Mouse (Mus musculus) hindbrain, embryonic 13.5 days (tissue): Measurements from ENCODE around the gene Trub1. TPM values are rescaled to one million over a fixed set of nuclear protein-coding genes. Genes with fewer than 3 reads are reported as not detected.
A peak's percentile ranks its signal among the peaks of the same experiment; 100 is the strongest.

Experiments used
- ATAC-seq: fragments of 200-750 bp; cut with Nextera tagmentation; 2 replicates; pipeline ENCODE4 v1.8.0; 2017; ENCODE audit warnings: moderate TSS enrichment; ENCODE audit not compliant: low FRiP score
- H3K27ac ChIP-seq: fragments of 300-500 bp; sonication (generic); 2 replicates; pipeline ENCODE4 v1.5.1; 2015; ENCODE audit warnings: inconsistent platforms, mild to moderate bottlenecking, moderate library complexity
- H3K27me3 ChIP-seq: fragments of 300-500 bp; sonication (generic); 2 replicates; pipeline ENCODE4 v1.6.1; 2015; ENCODE audit warnings: mild to moderate bottlenecking, inconsistent platforms
- H3K36me3 ChIP-seq: fragments of 300-500 bp; sonication (generic); 2 replicates; pipeline ENCODE4 v1.6.1; 2015; ENCODE audit warnings: mild to moderate bottlenecking, inconsistent platforms
- H3K4me1 ChIP-seq: fragments of 300-500 bp; sonication (generic); replicated peaks from 2 replicates; pipeline ENCODE4 v1.6.1; 2015; ENCODE audit warnings: inconsistent platforms
- H3K4me2 ChIP-seq: fragments of 300-500 bp; sonication (generic); 2 replicates; pipeline ENCODE4 v1.6.1; 2015; ENCODE audit warnings: inconsistent platforms, mild to moderate bottlenecking, moderate library complexity
- H3K4me3 ChIP-seq: fragments of 300-500 bp; sonication (generic); 2 replicates; pipeline ENCODE4 v1.5.1; 2015; ENCODE audit warnings: mild to moderate bottlenecking, inconsistent platforms
- H3K9ac ChIP-seq: fragments of 300-500 bp; sonication (generic); 2 replicates; pipeline ENCODE4 v1.6.1; 2015; ENCODE audit warnings: mild to moderate bottlenecking, inconsistent platforms
- H3K9me3 ChIP-seq: fragments of 300-500 bp; sonication (generic); 2 replicates; pipeline ENCODE4 v1.6.1; 2016; ENCODE audit warnings: inconsistent platforms
- WGBS: fragments of 180-500 bp; shearing (Covaris S2); methylation state at CpG from one replicate; pipeline ENCODE4 v1.1.7; 2015; 5-methylcytosine and 5-hydroxymethylcytosine counted together
- polyA plus RNA-seq: library from polyadenylated mRNA; unstranded; fragments of >200 nt; fragmentation: Nextera tagmentation; extraction: Ambion mirVana; gene quantifications from 2 replicates; pipeline ENCODE4 v1.2.1, GENCODE M21; 2015

The Trub1 gene
- polyA plus RNA-seq, 1 experiment from 2014 or later: 15.4 TPM

DNA sequence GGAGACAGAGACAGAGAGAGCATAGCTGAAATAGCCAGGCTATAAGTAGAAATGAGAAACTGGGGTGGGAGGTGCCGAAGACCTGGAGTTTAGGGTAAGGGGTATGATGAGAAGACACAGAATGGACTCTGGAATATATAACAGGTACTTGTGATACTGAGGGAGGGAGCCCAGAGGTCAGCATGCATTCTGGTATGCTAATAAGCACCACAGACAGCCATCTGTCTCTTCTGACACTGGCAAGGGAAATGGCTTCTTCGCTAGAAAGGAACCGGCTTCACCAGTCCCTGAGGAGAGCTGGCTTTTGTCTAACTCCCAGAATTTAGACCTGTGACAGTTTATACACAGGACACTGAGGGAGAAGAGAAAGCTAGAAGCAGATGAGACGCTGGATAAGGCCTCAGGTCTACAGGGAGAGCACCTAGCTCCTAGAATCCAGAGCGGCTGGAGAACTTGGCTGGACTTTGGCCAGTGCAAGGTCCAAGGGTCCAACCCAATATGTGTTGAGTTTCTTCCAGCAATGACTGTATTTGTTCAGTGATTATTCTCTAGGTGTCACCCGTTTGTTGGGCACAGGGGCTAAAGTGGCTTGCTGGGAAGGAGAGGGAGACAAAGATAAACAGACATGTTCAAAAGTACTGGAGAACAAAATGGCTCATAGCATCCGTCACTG is 84.9 kb downstream of the Trub1 start:
- H3K9me3 ChIP-seq: no peaks in the 10 kb centered on the region
- no peak overlapping the region for H3K9ac ChIP-seq
- H3K4me2 ChIP-seq: no peak overlapping the region
- peaks cover 17% of the 10 kb centered on the region for H3K4me1 ChIP-seq
- H3K27ac ChIP-seq: 0 out of 2 replicates have a peak overlapping the region, but pooled peaks have one; percentile 4
- no peak for ATAC-seq
- no peak overlapping the region for H3K4me3 ChIP-seq
- no peaks in the 10 kb centered on the region for H3K27me3 ChIP-seq
- 62% methylated on average over 7 of the region's 7 CpGs for WGBS
- no peaks in the 10 kb centered on the region for H3K36me3 ChIP-seq

- no peak for ATAC-seq
- Histone ChIP-seq H3K4me2 (no peak overlapping the region), H3K9me3 (no peaks in the 10 kb centered on the region), H3K27ac (no peak overlapping the region), H3K27me3 (no peaks in the 10 kb centered on the region), H3K4me1 (peaks cover 37% of the 10 kb centered on the region), H3K4me3 (no peak overlapping the region), H3K9ac (no peak overlapping the region), H3K36me3 (no peaks in the 10 kb centered on the region)
- 92% methylated on average over 11 of the region's 11 CpGs for WGBS
Observed at GRCm38 (mm10) chr19:57540118-57540517, 87.4 kb downstream of the Trub1 start.

Other genes starting within 250 kb of the Trub1 start
- 37.9 and 40.2 TPM in 2 replicates for gene Ablim1, start 138.0 kb upstream of the Trub1 start, polyA plus RNA-seq
- gene Fam160b1, start 92.2 kb upstream of the Trub1 start, polyA plus RNA-seq: 13.5 and 13.7 TPM in 2 replicates
- 7.6 and 7.9 TPM in 2 replicates for gene Atrnl1, start 158.1 kb downstream of the Trub1 start, polyA plus RNA-seq